Mouse (Mus musculus) left cerebral cortex, postnatal 10 days (tissue): ENCODE measurements around the gene Klk1b1. TPM values are rescaled to one million over a fixed set of nuclear protein-coding genes. Genes with fewer than 3 reads are reported as not detected.
"Not testable (repeated sequence)": the region's sequence is repeated elsewhere in the genome, so short reads cannot be mapped to it uniquely, and the experiment has no call there.

Experiments
- DNase-seq, 2 experiments: peaks; one replicate each; pipeline ENCODE4 v3.0.0; 2021 to 2022; ENCODE audit warnings: low spot score in 2 of 2, mixed read lengths in 1 of 2; ENCODE audit errors: extremely low spot score in 1 of 2
- intact Hi-C: fragments of 180-260 bp; cut with DNase I; formaldehyde crosslinking; loops from one replicate; pipeline ENCODE4 v1.15.1; 2025
- total RNA-seq, 2 experiments: library from RNA; stranded (reverse); gene quantifications; 2 replicates each; pipeline ENCODE4 v1.2.3; 2021

Gene Klk1b1
- total RNA-seq, 2 experiments from 2014 or later, result not detected

- intact Hi-C loops, result no loop called here
- DNase-seq, result no peak
Observed at GRCm38 (mm10) chr7:43985657-43986056, 19.1 kb downstream of the Klk1b1 start.

- intact Hi-C loops, DNase-seq: not testable (repeated sequence)
Observed at GRCm38 (mm10) chr7:43994821-43995220, 28.3 kb downstream of the Klk1b1 start.

- intact Hi-C loops, DNase-seq: not testable (repeated sequence)
Observed at GRCm38 (mm10) chr7:43995577-43995976, 29.0 kb downstream of the Klk1b1 start, which contains the start of gene Klk1b11. Klk1b11 (plus strand) TSS chr7:43995877.

- intact Hi-C loops, result no loop called here
- no peak for DNase-seq
Observed at GRCm38 (mm10) chr7:44004847-44005246, 38.3 kb downstream of the Klk1b1 start.

- intact Hi-C loops, DNase-seq: not testable (repeated sequence)
Observed at GRCm38 (mm10) chr7:44011868-44012267, 45.3 kb downstream of the Klk1b1 start, which contains the start of gene Klk1b26. Klk1b26 (plus strand) TSS chr7:44012168.

GRCm38 (mm10) chr7:44014666-44015065 is 48.1 kb downstream of the Klk1b1 start:
- intact Hi-C loops, DNase-seq: not testable (repeated sequence)

GRCm38 (mm10) chr7:44015071-44015470 is 48.5 kb downstream of the Klk1b1 start:
- intact Hi-C loops, result no loop called here
- no peak for DNase-seq

Other genes with a start within 250 kb of the Klk1b1 start
- gene Klk12, start 197.9 kb upstream of the Klk1b1 start, total RNA-seq, result not detected
- not detected for gene Klk11, start 192.1 kb upstream of the Klk1b1 start, total RNA-seq
- not detected for gene Klk10, start 185.7 kb upstream of the Klk1b1 start, total RNA-seq
- gene Klk9, start 174.9 kb upstream of the Klk1b1 start, total RNA-seq, result not detected
- gene Klk8, start 169.2 kb upstream of the Klk1b1 start, total RNA-seq, result 1 to 10 TPM; 6.7 to 6.9 TPM
- gene Klk7, start 155.5 kb upstream of the Klk1b1 start, total RNA-seq, result not detected
- not detected for gene Klk6, start 142.3 kb upstream of the Klk1b1 start, total RNA-seq
- not detected for gene Klk5, start 124.8 kb upstream of the Klk1b1 start, total RNA-seq
- not detected for gene Klk4, start 85.6 kb upstream of the Klk1b1 start, total RNA-seq
- not detected for gene Klk15, start 33.0 kb upstream of the Klk1b1 start, total RNA-seq
- not detected for gene Klk1b8, start 16.1 kb upstream of the Klk1b1 start, total RNA-seq
- not detected for gene Klk1b9, start 9.3 kb downstream of the Klk1b1 start, total RNA-seq
- not detected for gene Klk1b11, start 29.1 kb downstream of the Klk1b1 start, total RNA-seq
- not detected for gene Klk1b26, start 45.4 kb downstream of the Klk1b1 start, total RNA-seq
- gene Klk1b27, start 85.5 kb downstream of the Klk1b1 start, total RNA-seq, result not detected
- not detected for gene Klk1b21, start 135.6 kb downstream of the Klk1b1 start, total RNA-seq
- not detected for gene Klk1b22, start 145.9 kb downstream of the Klk1b1 start, total RNA-seq
- not detected for gene Klk1b16, start 170.0 kb downstream of the Klk1b1 start, total RNA-seq
- gene Klk1b24, start 221.5 kb downstream of the Klk1b1 start, total RNA-seq, result not detected
- not detected for gene Klk1b3, start 231.4 kb downstream of the Klk1b1 start, total RNA-seq
- gene Klk1b4, start 240.7 kb downstream of the Klk1b1 start, total RNA-seq, result not detected
- gene Klk1b5, start 249.2 kb downstream of the Klk1b1 start, total RNA-seq, result not detected